Mouse (Mus musculus) common myeloid progenitor, adult 5-6 weeks (primary cell): ENCODE data around the gene Rasd2. TPM values are rescaled to one million over a fixed set of nuclear protein-coding genes. Genes with fewer than 3 reads are reported as not detected.

Experiments used
- ATAC-seq: replicated peaks from 2 replicates; pipeline ENCODE4 v1.8.0; 2016; ENCODE audit warnings: low read depth, mild to moderate bottlenecking, moderate TSS enrichment, inconsistent platforms; ENCODE audit not compliant: poor library complexity, severe bottlenecking
- total RNA-seq: library from RNA; stranded (forward); fragments of 200-1000, 187-1606 nt; gene quantifications from 2 replicates; pipeline ENCODE4 v1.2.3, GENCODE M21; 2017

Gene Rasd2
- total RNA-seq, 1 experiment from 2014 or later: not detected

- ATAC-seq: peak; percentile 72
These were observed 4.2 kb downstream of the Rasd2 start for GRCm38 (mm10) chr8:75217969-75218368.

GRCm38 (mm10) chr8:75219877-75220738 is 6.4 kb downstream of the Rasd2 start:
- peak; percentile 66 for ATAC-seq

GRCm38 (mm10) chr8:75222665-75223064 is 8.9 kb downstream of the Rasd2 start:
- no peak for ATAC-seq

GRCm38 (mm10) chr8:75226773-75227172 is 13.0 kb downstream of the Rasd2 start:
- no peak for ATAC-seq

GRCm38 (mm10) chr8:75233915-75234554 is 20.3 kb downstream of the Rasd2 start:
- peak; percentile 58; the same call in 1 of the 2 replicates for ATAC-seq

- ATAC-seq: no peak
These were observed 33.6 kb downstream of the Rasd2 start for GRCm38 (mm10) chr8:75247331-75247730.

- ATAC-seq: no peak
These were observed 35.4 kb downstream of the Rasd2 start for GRCm38 (mm10) chr8:75249186-75249585.

GRCm38 (mm10) chr8:75254027-75254426 is 40.3 kb downstream of the Rasd2 start:
- ATAC-seq: no peak

- no peak for ATAC-seq
These were observed 41.9 kb downstream of the Rasd2 start for GRCm38 (mm10) chr8:75255635-75256034.

- peak; percentile 72; the same call in 1 of the 2 replicates for ATAC-seq
These were observed 58.4 kb downstream of the Rasd2 start for GRCm38 (mm10) chr8:75272166-75272565.

Other genes starting within 250 kb of the Rasd2 start
- gene Hmgxb4, start 220.6 kb upstream of the Rasd2 start, total RNA-seq: 57.4 and 104 TPM in 2 replicates
- 7.7 and 8.6 TPM in 2 replicates for gene Tom1, start 180.2 kb upstream of the Rasd2 start, total RNA-seq
- gene Hmox1, start 120.3 kb upstream of the Rasd2 start, total RNA-seq: 2.4 and 4.8 TPM in 2 replicates
- 262 and 325 TPM in 2 replicates for gene Mcm5, start 104.4 kb upstream of the Rasd2 start, total RNA-seq
- 0.09 and 0.24 TPM in 2 replicates for gene Gm10358, start 192.6 kb downstream of the Rasd2 start, total RNA-seq
- 0.32 TPM in 1 of 2 replicates, not detected in the other for gene Iqcm, start 234.8 kb downstream of the Rasd2 start, total RNA-seq